Mouse (Mus musculus) bone marrow, adult 2 months (tissue): ENCODE measurements around the gene Akr7a5. TPM values are rescaled to one million over a fixed set of nuclear protein-coding genes. Genes with fewer than 3 reads are reported as not detected.

Experiments
- H3K27ac ChIP-seq: fragments of 200-500 bp; 2 replicates; pipeline ENCODE4 v1.5.1; 2012; ENCODE audit warnings: low read depth, mild to moderate bottlenecking, control low read depth, inconsistent platforms, low read length; ENCODE audit not compliant: control insufficient read depth, poor library complexity, insufficient read depth
- H3K4me1 ChIP-seq: fragments of 200-500 bp; 2 replicates; pipeline ENCODE4 v1.6.1; 2011; ENCODE audit warnings: low read length; ENCODE audit not compliant: control insufficient read depth, insufficient read depth
- H3K4me3 ChIP-seq: fragments of 200-500 bp; replicated peaks from 2 replicates; pipeline ENCODE3; 2011; ENCODE audit warnings: mild to moderate bottlenecking, low read depth, low read length, control low read depth; ENCODE audit not compliant: control insufficient read depth
- CTCF ChIP-seq: fragments of 200-500 bp; IDR thresholded peaks from 2 replicates; pipeline ENCODE4 v1.5.1; 2011; ENCODE audit warnings: low read length, control low read depth; ENCODE audit not compliant: control insufficient read depth, insufficient read depth
- POLR2A ChIP-seq: fragments of 200-500 bp; IDR thresholded peaks from 2 replicates; pipeline ENCODE4 v1.6.1; 2011; ENCODE audit warnings: low read depth, mild to moderate bottlenecking, control low read depth, low read length, borderline replicate concordance; ENCODE audit not compliant: control insufficient read depth
- WGBS: fragments of 180-500 bp; shearing (Covaris S2); methylation state at CpG from one replicate; pipeline ENCODE4 v1.1.7; 2018; 5-methylcytosine and 5-hydroxymethylcytosine counted together
- polyA plus RNA-seq: library from polyadenylated mRNA; stranded (reverse); fragments of >200 nt; gene quantifications from 2 replicates; pipeline ENCODE4 v1.2.4, GENCODE M21; 2011; ENCODE audit warnings: low replicate concordance; ENCODE audit not compliant: missing spikeins, insufficient read depth, insufficient read length

The Akr7a5 gene
- polyA plus RNA-seq, 1 experiment = 12.1 TPM

GRCm38 (mm10) chr4:139360761-139361548, 50.4 kb downstream of the Akr7a5 start:
- TF ChIP-seq POLR2A = no peak
- TF ChIP-seq CTCF = no peak
- no peak overlapping the region for H3K4me3 ChIP-seq

GRCm38 (mm10) chr4:139367336-139367735, 56.8 kb downstream of the Akr7a5 start:
- no peak overlapping the region for H3K27ac ChIP-seq
- no peaks in the 10 kb centered on the region for H3K4me1 ChIP-seq
- TF ChIP-seq POLR2A = no peak
- no peak for TF ChIP-seq CTCF
- H3K4me3 ChIP-seq = no peak overlapping the region
- 86% methylated on average over 3 of the region's 3 CpGs for WGBS

More at GRCm38 (mm10) chr4:139360761-139361548, 50.4 kb downstream of the Akr7a5 start:
- no peak overlapping the region for H3K27ac ChIP-seq
- H3K4me1 ChIP-seq = no peaks in the 10 kb centered on the region
- 79% methylated on average over 11 of the region's 11 CpGs for whole genome bisulfite sequencing

Other genes with a start within 250 kb of the Akr7a5 start
- not detected in 2 replicates for gene Htr6, start 235.2 kb upstream of the Akr7a5 start, polyA plus RNA-seq
- 1.8 and 2.0 TPM in 2 replicates for gene Nbl1, start 217.8 kb upstream of the Akr7a5 start, polyA plus RNA-seq
- gene Minos1, start 179.6 kb upstream of the Akr7a5 start, polyA plus RNA-seq = 135 and 195 TPM in 2 replicates
- gene Capzb, start 117.8 kb upstream of the Akr7a5 start, polyA plus RNA-seq = 104 and 160 TPM in 2 replicates
- gene Pqlc2, start within 50 bp of the Akr7a5 start, polyA plus RNA-seq = 6.4 and 12.2 TPM in 2 replicates
- 64.0 and 64.4 TPM in 2 replicates for gene Mrto4, start 41.8 kb downstream of the Akr7a5 start, polyA plus RNA-seq
- gene Emc1, start 41.8 kb downstream of the Akr7a5 start, polyA plus RNA-seq = 15.4 and 18.7 TPM in 2 replicates
- 31.7 and 52.8 TPM in 2 replicates for gene Ubr4, start 41.9 kb downstream of the Akr7a5 start, polyA plus RNA-seq
- 1.6 and 2.0 TPM in 2 replicates for gene Iffo2, start 219.8 kb downstream of the Akr7a5 start, polyA plus RNA-seq